Mouse (Mus musculus): ENCODE data around the gene Spon1.

Spon1 gene

GRCm38 (mm10) chr7:113765667-113766497 is at the start of gene Spon1:
Spon1 (plus strand) TSS chr7:113765998.
- peak in 1 of 2 experiments; percentile 28 for DNase-seq (ENCODE audit: low spot score in 2 of 2)

- DNase-seq (ENCODE audit: low spot score in 2 of 2): no peak
These were observed 43.8 kb upstream of the Spon1 start for GRCm38 (mm10) chr7:113721994-113722393.

- DNase-seq (ENCODE audit: low spot score in 2 of 2): no peak
These were observed 41.9 kb upstream of the Spon1 start for GRCm38 (mm10) chr7:113723905-113724304.

- DNase-seq (ENCODE audit: low spot score in 2 of 2): no peak
These were observed 37.6 kb upstream of the Spon1 start for GRCm38 (mm10) chr7:113727999-113728713.

- no peak for DNase-seq (ENCODE audit: low spot score in 2 of 2)
These were observed 36.9 kb upstream of the Spon1 start for GRCm38 (mm10) chr7:113728926-113729325.

- no peak for DNase-seq (ENCODE audit: low spot score in 2 of 2)
These were observed 35.2 kb upstream of the Spon1 start for GRCm38 (mm10) chr7:113730406-113731247.

GRCm38 (mm10) chr7:113737790-113738362 is 27.9 kb upstream of the Spon1 start:
- no peak for DNase-seq (ENCODE audit: low spot score in 2 of 2)

GRCm38 (mm10) chr7:113739181-113739580 is 26.6 kb upstream of the Spon1 start:
- no peak for DNase-seq (ENCODE audit: low spot score in 2 of 2)

- peak in 1 of 2 experiments; percentile 22 for DNase-seq (ENCODE audit: low spot score in 2 of 2)
These were observed 23.2 kb upstream of the Spon1 start for GRCm38 (mm10) chr7:113742644-113743043.

- no peak for DNase-seq (ENCODE audit: low spot score in 2 of 2)
These were observed 21.8 kb upstream of the Spon1 start for GRCm38 (mm10) chr7:113743982-113744381.

GRCm38 (mm10) chr7:113756616-113757015 is 9.2 kb upstream of the Spon1 start:
- no peak for DNase-seq (ENCODE audit: low spot score in 2 of 2)

- peak in 1 of 2 experiments; percentile 30 for DNase-seq (ENCODE audit: low spot score in 2 of 2)
These were observed 6.6 kb upstream of the Spon1 start for GRCm38 (mm10) chr7:113759212-113759611.

GRCm38 (mm10) chr7:113765133-113765532 is 665 bp upstream of the Spon1 start:
- DNase-seq (ENCODE audit: low spot score in 2 of 2): no peak

GRCm38 (mm10) chr7:113766498-113766941 is 722 bp downstream of the Spon1 start:
- DNase-seq (ENCODE audit: low spot score in 2 of 2): no peak

GRCm38 (mm10) chr7:113767546-113767945 is 1.7 kb downstream of the Spon1 start:
- DNase-seq (ENCODE audit: low spot score in 2 of 2): no peak

GRCm38 (mm10) chr7:113768174-113768935 is 2.6 kb downstream of the Spon1 start:
- DNase-seq (ENCODE audit: low spot score in 2 of 2): no peak

- DNase-seq (ENCODE audit: low spot score in 2 of 2): no peak
These were observed 3.5 kb downstream of the Spon1 start for GRCm38 (mm10) chr7:113769281-113769680.

- peak in 1 of 2 experiments; percentile 31 for DNase-seq (ENCODE audit: low spot score in 2 of 2)
These were observed 6.3 kb downstream of the Spon1 start for GRCm38 (mm10) chr7:113772135-113772534.

GRCm38 (mm10) chr7:113773436-113773835 is 7.6 kb downstream of the Spon1 start:
- DNase-seq (ENCODE audit: low spot score in 2 of 2): peak in 1 of 2 experiments; percentile 58

GRCm38 (mm10) chr7:113774039-113774438 is 8.2 kb downstream of the Spon1 start:
- DNase-seq (ENCODE audit: low spot score in 2 of 2): peak; percentile 21 to 71

GRCm38 (mm10) chr7:113774906-113775305 is 9.1 kb downstream of the Spon1 start:
- DNase-seq (ENCODE audit: low spot score in 2 of 2): no peak
